Mouse (Mus musculus): ENCODE measurements at regions not wholly inside any gene's neighbourhood (a gene's known extent, or its start where the extent isn't known, plus 50 kb on each side); places are given as distances from the start of the nearest gene placed in this dataset.
A peak's percentile ranks its signal among the peaks of the same experiment; 100 is the strongest.

DNA sequence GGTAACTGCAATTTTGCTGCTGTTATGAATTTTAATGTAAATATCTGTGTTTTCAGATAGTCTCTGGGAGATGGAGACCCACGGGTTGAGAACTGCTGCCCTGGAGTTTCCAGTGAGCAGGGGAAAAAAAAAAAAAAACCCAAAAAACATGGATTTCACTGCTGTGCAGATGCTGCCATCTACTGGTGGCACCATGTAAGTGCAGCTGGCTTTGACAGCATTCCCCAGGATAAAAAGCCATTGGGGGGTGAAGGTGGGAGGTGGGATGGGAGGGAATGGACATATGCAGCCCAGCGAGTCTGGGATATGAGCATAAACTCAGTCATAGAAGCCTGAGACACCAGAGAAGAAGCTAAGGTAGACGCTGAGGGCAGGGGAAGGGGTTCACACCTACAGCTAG lies 413.3 kb downstream of the Zfp536 start:
- no peak for TF ChIP-seq POLR2A (IDR thresholded peaks at IDR 0.05; ENCODE audit: borderline replicate concordance, insufficient read depth, low read length)
- TF ChIP-seq CTCF (IDR thresholded peaks at IDR 0.05; ENCODE audit: borderline replicate concordance, insufficient read depth, low read depth, low read length), result peak; percentile 84

Measured in cerebellum, adult 2 months (tissue).